Mouse (Mus musculus) embryonic stem cell, embryonic (primary cell): ENCODE data around the gene Cdkn2c.
"Not testable (repeated sequence)": the region's sequence is repeated elsewhere in the genome, so short reads cannot be mapped to it uniquely, and the experiment has no call there.

ENCODE experiments used
- CTCF ChIA-PET, 4 experiments: fragments of 300-600 bp in 2 of 4; fragments of 350-600 bp in 2 of 4; sonication (Branson Sonifier 250); formaldehyde crosslinking; loops; one replicate each; lab custom pipeline; 2022; ENCODE audit warnings: inconsistent platforms in 2 of 4; lab: Charles Lee
- POLR2A ChIA-PET, 4 experiments: fragments of 300-600 bp in 2 of 4; fragments of 350-600 bp in 2 of 4; sonication (Branson Sonifier 250); formaldehyde crosslinking; loops; one replicate each; lab custom pipeline; 2022; ENCODE audit warnings: antibody characterized with exemption in 4 of 4, inconsistent platforms in 1 of 4; lab: Charles Lee

Cdkn2c gene

GRCm38 (mm10) chr4:109666461-109667269 is at the start of gene Cdkn2c:
Gene Cdkn2c (minus strand): TSS chr4:109667189.
- ChIA-PET POLR2A (interaction anchor here (0.6 to 3.6 kb wide), 13 partner anchors 8 to 190 kb away, joined by 3 to 46 read pairs (median 9); partner anchors contain the start of gene Faf1 (in 3 of the 4)), CTCF (interaction anchor here (0.5 to 2.3 kb wide), 8 partner anchors 9 to 356 kb away, joined by 3 to 12 read pairs (median 4); partner anchors contain the start of gene Faf1 (in 1 of the 4))

GRCm38 (mm10) chr4:109705349-109705748 is 38.4 kb upstream of the Cdkn2c start:
- ChIA-PET POLR2A (interaction anchor here in 2 of 4 experiments (0.6 to 1.2 kb wide), 3 partner anchors 22 to 29 kb away, joined by 3 to 4 read pairs (median 3); partner anchors contain the start of gene Faf1 (in 1 of the 2)), CTCF (interaction anchor here in 3 of 4 experiments (0.7 to 1.1 kb wide), 3 partner anchors 15 to 229 kb away, joined by 3 to 4 read pairs (median 3); no protein-coding TSS in a partner anchor)

- ChIA-PET POLR2A (interaction anchor here in 1 of 4 experiments (1.0 to 1.4 kb wide), 4 partner anchors 12 to 31 kb away, joined by 3 to 5 read pairs (median 4); no protein-coding TSS in a partner anchor), CTCF (no interaction called here)
Measured at GRCm38 (mm10) chr4:109703568-109703967, 36.6 kb upstream of the Cdkn2c start.

GRCm38 (mm10) chr4:109700727-109701126 is 33.7 kb upstream of the Cdkn2c start:
- CTCF ChIA-PET, result not testable (repeated sequence)
- POLR2A ChIA-PET, result interaction anchor here in 1 of 4 experiments (1.7 kb wide), 1 partner anchor 10 kb away, joined by 5 read pairs; no protein-coding TSS in a partner anchor

GRCm38 (mm10) chr4:109692674-109693073 is 25.7 kb upstream of the Cdkn2c start:
- ChIA-PET CTCF (no interaction called here), POLR2A (no interaction called here)

- ChIA-PET CTCF (interaction anchor here in 1 of 4 experiments (0.6 kb wide), 1 partner anchor 336 kb away, joined by 4 read pairs; no protein-coding TSS in a partner anchor), POLR2A (interaction anchor here in 3 of 4 experiments (0.6 to 2.2 kb wide), 8 partner anchors 8 to 546 kb away, joined by 3 to 6 read pairs (median 4); partner anchors contain the start of gene Ttc39a (in 1 of the 3))
Measured at GRCm38 (mm10) chr4:109683561-109683960, 16.6 kb upstream of the Cdkn2c start.

GRCm38 (mm10) chr4:109677221-109677620 is 10.2 kb upstream of the Cdkn2c start:
- POLR2A ChIA-PET, result interaction anchor here in 3 of 4 experiments (1.1 to 3.7 kb wide), 8 partner anchors 10 to 397 kb away, joined by 3 to 31 read pairs (median 6); partner anchors contain the start of gene Cdkn2c (in 3 of the 3)
- CTCF ChIA-PET, result no interaction called here

- ChIA-PET CTCF (interaction anchor here in 2 of 4 experiments (0.9 to 1.0 kb wide), 2 partner anchors 10 to 42 kb away, joined by 3 read pairs; partner anchors contain the start of gene Cdkn2c (in 1 of the 2)), POLR2A (interaction anchor here in 3 of 4 experiments (0.7 to 3.7 kb wide), 8 partner anchors 10 to 396 kb away, joined by 3 to 31 read pairs (median 6); partner anchors contain the start of gene Cdkn2c (in 3 of the 3))
Measured at GRCm38 (mm10) chr4:109676218-109677215, 9.5 kb upstream of the Cdkn2c start, which contains the start of gene Faf1. Gene Faf1 (plus strand): TSS chr4:109676588.

GRCm38 (mm10) chr4:109674097-109674496 is 7.1 kb upstream of the Cdkn2c start:
- ChIA-PET CTCF (no interaction called here), POLR2A (interaction anchor here in 1 of 4 experiments (3.7 kb wide), 1 partner anchor 8 kb away, joined by 24 read pairs; the partner anchor contains the start of gene Cdkn2c)

GRCm38 (mm10) chr4:109671941-109672340 is 5.0 kb upstream of the Cdkn2c start:
- CTCF ChIA-PET, result interaction anchor here in 2 of 4 experiments (0.6 to 0.7 kb wide), 4 partner anchors 9 to 695 kb away, joined by 3 to 5 read pairs (median 4); no protein-coding TSS in a partner anchor
- POLR2A ChIA-PET, result interaction anchor here in 1 of 4 experiments (0.9 kb wide), 1 partner anchor 32 kb away, joined by 3 read pairs; no protein-coding TSS in a partner anchor

GRCm38 (mm10) chr4:109670213-109670612 is 3.2 kb upstream of the Cdkn2c start:
- POLR2A ChIA-PET, result interaction anchor here in 1 of 4 experiments (1.1 to 1.5 kb wide), 3 partner anchors 8 to 13 kb away, joined by 3 to 6 read pairs (median 3); no protein-coding TSS in a partner anchor
- CTCF ChIA-PET, result no interaction called here

- CTCF ChIA-PET, result interaction anchor here in 1 of 4 experiments (1.0 kb wide), 1 partner anchor 9 kb away, joined by 3 read pairs; the partner anchor contains the start of gene Faf1
- POLR2A ChIA-PET, result interaction anchor here (0.7 to 3.6 kb wide), 7 partner anchors 8 to 11 kb away, joined by 4 to 46 read pairs (median 24); partner anchors contain the start of gene Faf1 (in 3 of the 4)
Measured at GRCm38 (mm10) chr4:109667518-109667917, 529 bp upstream of the Cdkn2c start.

GRCm38 (mm10) chr4:109665982-109666460 is 968 bp downstream of the Cdkn2c start:
- CTCF ChIA-PET, result interaction anchor here (0.6 to 2.3 kb wide), 7 partner anchors 9 to 356 kb away, joined by 3 to 12 read pairs (median 5); no protein-coding TSS in a partner anchor
- POLR2A ChIA-PET, result interaction anchor here (0.6 to 3.6 kb wide), 20 partner anchors 8 to 313 kb away, joined by 3 to 46 read pairs (median 6); partner anchors contain the start of genes Faf1 (in 3 of the 4) and Dmrta2 (in 1 of the 4)

GRCm38 (mm10) chr4:109665101-109665981 is 1.6 kb downstream of the Cdkn2c start:
- POLR2A ChIA-PET, result interaction anchor here (0.6 to 3.6 kb wide), 23 partner anchors 8 to 463 kb away, joined by 3 to 46 read pairs (median 6); partner anchors contain the start of genes Faf1 (in 3 of the 4), Dmrta2 (in 1 of the 4) and Osbpl9 (in 1 of the 4)
- CTCF ChIA-PET, result interaction anchor here (0.6 to 2.3 kb wide), 8 partner anchors 8 to 460 kb away, joined by 3 to 12 read pairs (median 4); no protein-coding TSS in a partner anchor

- POLR2A ChIA-PET, result interaction anchor here in 2 of 4 experiments (1.1 to 3.6 kb wide), 6 partner anchors 11 to 462 kb away, joined by 3 to 24 read pairs (median 4); partner anchors contain the start of genes Faf1 (in 1 of the 2) and Osbpl9 (in 1 of the 2)
- CTCF ChIA-PET, result no interaction called here
Measured at GRCm38 (mm10) chr4:109664091-109664490, 2.9 kb downstream of the Cdkn2c start.

GRCm38 (mm10) chr4:109662271-109662670 is 4.7 kb downstream of the Cdkn2c start:
- CTCF ChIA-PET, result no interaction called here

More at GRCm38 (mm10) chr4:109662271-109662670, 4.7 kb downstream of the Cdkn2c start:
- POLR2A ChIA-PET, result no interaction called here
